Mouse (Mus musculus) frontal cortex, postnatal 14 days (tissue): Measurements from ENCODE around the gene Ggt1.
A peak's percentile ranks its signal among the peaks of the same experiment; 100 is the strongest.

Experiments used
- DNase-seq, 2 experiments: peaks; one replicate each; pipeline ENCODE4 v3.0.0; 2022; ENCODE audit warnings: low spot score in 2 of 2

The Ggt1 gene

DNA sequence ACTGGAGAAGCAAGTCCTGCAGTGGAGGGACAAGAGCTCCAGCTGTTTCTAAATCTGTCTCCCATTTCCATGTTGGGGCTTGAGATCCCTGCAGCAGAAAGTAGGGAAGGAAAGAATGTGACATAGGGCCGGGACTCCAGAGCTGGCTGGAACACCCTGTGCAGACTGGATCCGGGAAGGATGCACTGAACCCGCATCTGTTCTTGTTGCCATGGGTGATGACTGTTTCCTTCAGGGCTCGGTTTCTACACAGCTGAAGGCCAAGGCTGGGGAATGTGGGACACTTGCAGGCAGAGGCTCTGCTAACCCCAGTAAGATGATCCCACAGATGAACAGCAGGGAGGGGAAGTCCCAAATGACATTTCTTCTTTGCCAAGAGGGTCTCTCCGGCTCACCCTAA is 71.2 kb downstream of the Ggt1 start:
- DNase-seq, result no peak

DNA sequence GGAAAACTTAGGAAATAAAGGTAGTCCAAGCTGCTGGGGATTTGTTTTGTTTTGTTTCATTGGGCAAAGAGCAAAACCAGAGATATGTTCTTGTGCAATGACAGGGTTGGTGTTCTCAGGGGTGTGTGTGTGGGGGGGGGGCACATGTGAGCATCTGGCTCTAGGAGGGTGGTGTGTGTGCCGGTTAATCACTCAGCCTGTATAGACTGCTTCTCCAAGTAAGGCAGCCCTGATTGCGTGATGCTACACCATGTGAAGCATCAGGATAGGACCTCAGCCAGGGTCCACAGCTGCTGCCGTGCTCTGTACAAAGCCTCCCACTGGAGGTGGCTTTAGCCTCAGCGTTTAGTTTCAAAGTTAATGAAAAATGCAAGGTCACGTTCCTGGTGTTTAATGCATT is 71.6 kb downstream of the Ggt1 start:
- no peak for DNase-seq

DNA sequence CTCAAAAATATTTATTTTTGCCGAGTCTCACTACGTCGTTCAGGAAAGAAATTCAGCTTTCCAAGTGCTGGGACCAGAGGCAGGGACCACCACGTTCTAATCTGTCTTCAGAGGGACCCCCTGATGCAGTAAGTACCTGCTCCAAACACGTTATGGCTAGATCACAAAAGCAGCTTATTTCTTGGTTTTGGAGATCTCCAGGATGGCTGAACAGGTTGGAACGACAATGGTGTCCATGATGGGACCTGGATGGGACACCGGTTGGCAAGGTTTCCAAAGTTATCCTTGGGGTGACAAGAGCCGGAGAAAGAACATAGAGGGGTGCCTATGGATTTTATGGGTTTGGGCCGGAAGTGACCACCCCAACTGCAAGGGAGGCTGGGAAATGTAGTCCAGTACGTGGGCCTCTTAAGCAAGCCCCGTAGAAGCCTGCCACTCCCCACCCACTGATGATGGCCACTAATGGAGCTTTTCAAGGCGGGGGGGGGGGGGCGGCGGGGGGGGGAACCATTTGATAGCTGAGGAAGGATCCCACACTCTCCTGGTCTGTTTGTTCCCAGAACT is 72.3 kb downstream of the Ggt1 start:
- DNase-seq, result no peak

DNA sequence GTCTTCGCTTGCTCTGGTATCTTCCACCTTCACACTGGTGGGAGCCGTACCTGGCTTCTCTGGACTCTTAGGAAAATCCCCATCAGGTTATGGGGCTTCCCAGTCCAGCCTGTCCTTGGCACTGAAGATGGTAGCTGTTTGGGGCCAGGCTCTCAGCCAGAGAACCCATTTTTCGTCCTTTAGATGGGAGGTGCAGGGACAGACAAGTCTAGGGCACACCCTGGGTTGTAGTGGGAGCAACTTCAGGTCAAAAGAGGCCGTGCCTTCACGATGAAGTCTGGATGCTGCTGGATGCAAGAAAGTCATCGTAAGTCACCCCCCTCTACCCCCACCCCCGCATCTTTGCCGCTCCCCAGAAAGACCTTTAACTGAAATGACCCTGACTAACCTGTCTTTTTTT is 73.2 kb downstream of the Ggt1 start:
- DNase-seq, result no peak

DNA sequence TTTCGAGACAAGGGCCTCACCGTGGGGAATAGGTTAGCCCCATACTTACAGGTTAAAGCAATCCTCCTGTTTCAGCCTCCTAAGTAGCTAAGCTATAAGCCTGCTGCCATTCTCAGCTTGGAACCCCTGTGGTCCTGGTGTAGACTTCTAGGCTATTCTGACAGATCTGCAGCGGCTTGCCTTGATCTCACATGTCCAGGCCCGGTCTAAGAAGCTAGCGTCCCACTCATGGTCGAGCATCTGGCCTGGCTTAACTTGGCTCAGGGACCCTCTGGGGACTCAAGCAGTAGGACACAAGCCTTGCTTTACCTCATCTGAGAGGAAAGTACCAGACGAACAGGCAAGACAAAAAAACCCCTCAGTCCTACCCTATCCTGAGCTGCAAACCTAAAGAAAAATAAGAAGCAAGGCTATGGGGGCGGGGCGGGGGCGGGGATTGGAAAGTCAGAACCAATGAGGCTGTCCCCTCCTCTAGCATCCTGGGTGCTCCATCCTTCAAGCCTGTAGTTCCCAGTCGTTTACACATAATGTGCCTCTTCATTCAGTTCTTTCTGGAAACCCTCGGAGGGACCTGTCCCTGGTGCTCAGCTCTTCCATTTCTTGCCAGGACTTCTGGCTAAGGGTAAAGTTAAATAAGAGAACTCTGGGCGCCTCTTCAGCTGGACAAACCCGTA is 73.8 kb downstream of the Ggt1 start:
- DNase-seq, result no peak

DNA sequence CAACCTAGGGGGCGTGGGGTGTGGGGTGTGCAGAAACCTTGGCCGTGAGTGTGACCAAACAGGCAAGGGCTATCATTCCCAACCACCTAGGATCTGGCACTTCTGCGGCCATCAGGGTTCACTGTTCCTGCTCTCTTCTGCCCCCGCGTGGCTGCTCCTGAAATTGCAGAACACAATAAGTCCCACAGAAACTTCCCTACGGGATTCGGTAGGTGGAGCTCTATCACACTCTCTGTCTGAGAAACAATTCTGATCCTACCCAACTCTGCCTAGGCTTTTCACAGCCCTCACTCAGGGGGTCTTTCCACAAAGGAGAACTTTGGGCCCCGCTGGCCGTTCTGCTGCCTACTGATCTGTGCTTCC is 74.3 kb downstream of the Ggt1 start:
- DNase-seq, result peak; percentile 50 to 80
